In the genomic region with DNA sequence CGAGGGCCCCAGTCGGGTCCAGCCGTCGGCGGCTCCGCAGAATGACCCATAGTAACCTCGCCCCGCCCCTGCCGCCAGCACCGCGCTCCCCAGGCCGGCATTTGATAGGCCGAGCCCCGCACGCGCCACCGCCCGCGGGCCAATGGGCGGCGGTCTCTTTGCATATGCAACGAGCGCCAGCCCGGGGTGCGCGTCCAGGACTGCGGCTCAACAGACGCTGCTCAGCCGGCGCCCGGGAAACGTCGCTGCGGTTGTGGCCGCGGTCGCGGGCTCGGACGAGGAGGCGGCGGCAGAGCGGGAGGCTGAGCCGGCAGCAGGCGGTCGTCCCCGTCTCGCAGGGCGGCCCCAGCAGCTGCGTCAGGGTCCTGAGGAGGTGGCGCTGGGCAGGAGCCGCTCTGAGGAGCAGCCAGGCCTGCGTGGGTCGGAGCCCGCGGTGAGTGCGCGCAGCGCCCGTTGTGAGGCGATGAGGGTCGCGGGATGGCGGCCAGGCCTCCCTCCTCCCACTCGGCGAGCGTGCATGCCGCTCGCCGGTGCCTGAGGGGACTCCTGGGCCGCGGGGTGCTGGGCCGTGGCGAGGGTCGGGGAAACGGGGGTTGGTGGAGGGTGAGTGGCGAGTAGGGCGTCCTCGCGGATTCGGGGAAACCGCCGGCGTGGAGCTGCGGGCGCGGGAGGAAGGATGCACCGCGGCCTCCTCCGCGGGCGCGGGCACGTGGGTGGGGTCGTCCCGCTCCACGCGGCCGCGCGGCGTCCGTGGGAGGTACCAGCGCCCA, we compare ENCODE assay signal across 8 mouse cellular contexts. TPM values are rescaled to one million over a fixed set of nuclear protein-coding genes. Genes with fewer than 3 reads are reported as not detected.
DNase-seq lines count a peak whose midpoint lies in the region; ATAC-seq lines count a peak whose summit lies in the region.

A gene (plus strand): TSS at position 155 of the 770 bp plus-strand sequence.
A gene (plus strand): TSS at position 368 of the 770 bp plus-strand sequence.

- H3K27me3 ChIP-seq in hindbrain, embryonic 16.5 days (replicated peaks; ENCODE audit: control insufficient read depth, insufficient read depth, low read length) = no peaks in the 10 kb centered on the region

- no peaks in the 10 kb centered on the region for H3K36me3 ChIP-seq in hindbrain, embryonic 16.5 days (ENCODE audit: control insufficient read depth, insufficient read depth, low read length)

- H3K9ac ChIP-seq in hindbrain, embryonic 16.5 days (ENCODE audit: low read depth, low read length) = peak within 1 kb of the TSS; percentile 97

- H3K27ac ChIP-seq in hindbrain, embryonic 16.5 days (ENCODE audit: low read depth, low read length) = peak within 1 kb of the TSS; percentile 97

- peaks cover 21% of the 10 kb centered on the region for H3K4me1 ChIP-seq in hindbrain, embryonic 16.5 days (ENCODE audit: control insufficient read depth, insufficient read depth, low read depth, low read length)

- H3K4me3 ChIP-seq in hindbrain, embryonic 16.5 days (ENCODE audit: low read length) = peak within 1 kb of the TSS; percentile 90

- WGBS in hindbrain, embryonic 16.5 days = under 1% methylated on average over 82 of the region's 104 CpGs

- no peaks in the 10 kb centered on the region for H3K9me3 ChIP-seq in hindbrain, embryonic 16.5 days (ENCODE audit: control insufficient read depth, low read length)

- peak; percentile 99 for DNase-seq in ZHBTc4 (ENCODE audit: low read depth, low spot score)
- DNase-seq in cerebellum, postnatal 4 days (ENCODE audit: low spot score in 2 of 2) = peak; percentile 93 to 97
- peak; percentile 97 for DNase-seq in gastrocnemius, adult 18-20 months (ENCODE audit: low spot score)
- peak; percentile 96 to 98 for DNase-seq in left cerebral cortex, adult 18-20 months (ENCODE audit: low spot score in 2 of 2)
- DNase-seq in lung, postnatal 4 days = peak; percentile 97 to 99
- peak; percentile 99 for DNase-seq in retina, postnatal 1 day
- DNase-seq in thymus, postnatal 4 days = peak; percentile 96

- H3K4me2 ChIP-seq in hindbrain, embryonic 16.5 days (ENCODE audit: low read length) = peak within 1 kb of the TSS; percentile 86

- peak; percentile 100 for ATAC-seq in hindbrain, embryonic 16.5 days

RNA-seq across cellular contexts. Expression of the first gene that starts in this region (rescaled TPM):
- total RNA-seq in gastrocnemius, adult 18-20 months (2021) = 1 to 10 TPM; 9.2 to 9.9 TPM
- polyA plus RNA-seq in hindbrain, embryonic 16.5 days (2015; fragmentation: Nextera tagmentation; extraction: Ambion mirVana) = 106 and 111 TPM in 2 replicates
- total RNA-seq in left cerebral cortex, adult 18-20 months (2021) = 100 to 1,000 TPM; 160 to 175 TPM

RNA-seq across cellular contexts. Expression of the second gene that starts in this region (rescaled TPM):
- total RNA-seq in gastrocnemius, adult 18-20 months (2021) = 1 to 10 TPM; 1.6 TPM
- polyA plus RNA-seq in hindbrain, embryonic 16.5 days (2015; fragmentation: Nextera tagmentation; extraction: Ambion mirVana) = 1.5 and 1.8 TPM in 2 replicates
- 10 to 100 TPM; 15.4 to 21.7 TPM for total RNA-seq in left cerebral cortex, adult 18-20 months (2021)

Comparison
In these comparisons a context has a peak if more than half of its experiments do, and no peak if none do; other contexts are left out.
1. Peak in every context shown above with its lines: DNase-seq, ATAC-seq, H3K4me3 ChIP-seq and H3K27ac ChIP-seq.
2. RNA of the first gene that starts in this region (total RNA-seq): 160 to 175 TPM in left cerebral cortex, adult 18-20 months; 9.2 to 9.9 TPM in gastrocnemius, adult 18-20 months; every median in the first group is over 10 times any median in the second.
3. RNA of the second gene that starts in this region (total RNA-seq): 15.4 to 21.7 TPM in left cerebral cortex, adult 18-20 months; 1.6 TPM in gastrocnemius, adult 18-20 months; every median in the first group is over 4 times any median in the second.